Mouse (Mus musculus) brain, embryonic 14.5 days (tissue): ENCODE results near the gene Tmem88b.

Experiments
- CTCF ChIP-seq: fragments of 200-500 bp; IDR thresholded peaks from 2 replicates; pipeline ENCODE4 v1.5.1; 2012; ENCODE audit warnings: inconsistent platforms, mild to moderate bottlenecking, moderate library complexity, borderline replicate concordance; ENCODE audit not compliant: insufficient read depth, insufficient read length; ENCODE audit errors: extremely low read depth
- POLR2A ChIP-seq: fragments of 200-500 bp; IDR thresholded peaks from 2 replicates; pipeline ENCODE4 v1.6.1; 2012; ENCODE audit warnings: mild to moderate bottlenecking, inconsistent platforms, borderline replicate concordance; ENCODE audit not compliant: poor library complexity, insufficient read depth, insufficient read length, severe bottlenecking; ENCODE audit errors: extremely low read depth

GRCm38 (mm10) chr4:155769496-155769879, 16.2 kb downstream of the Tmem88b start:
- TF ChIP-seq CTCF: no peak
- no peak for TF ChIP-seq POLR2A
